Mouse (Mus musculus) lung, postnatal 0 days (tissue): ENCODE results near the gene Olfr1221.

Source experiments
- CTCF ChIP-seq: IDR thresholded peaks from 2 replicates; pipeline ENCODE4 v1.5.1; 2016; ENCODE audit warnings: antibody characterized with exemption, mild to moderate bottlenecking
- EP300 ChIP-seq: IDR thresholded peaks from 2 replicates; pipeline ENCODE4 v1.6.1; 2016; ENCODE audit warnings: antibody characterized with exemption, mild to moderate bottlenecking, control low read depth

DNA sequence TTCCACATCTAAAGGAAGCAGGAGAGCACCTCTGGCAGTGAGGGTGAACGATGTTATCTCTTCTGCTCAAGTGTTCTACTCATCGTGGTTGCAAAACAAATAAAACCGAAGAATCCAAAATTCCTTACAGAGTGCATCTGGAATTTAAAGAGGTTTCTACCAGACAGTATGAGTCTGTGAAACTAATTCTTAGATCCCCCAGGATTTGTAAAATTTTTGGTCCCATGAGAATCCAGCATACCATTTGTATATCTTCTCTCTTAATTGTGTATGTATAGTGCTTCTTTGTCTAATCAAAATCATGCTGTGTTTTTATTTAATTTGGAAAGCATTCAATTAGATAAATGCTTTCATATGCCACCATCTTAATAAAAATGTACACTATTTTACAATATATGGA, 15.9 kb upstream of the Olfr1221 start, which contains the start of gene Olfr1222:
- no peak for TF ChIP-seq EP300
- TF ChIP-seq CTCF = no peak
